Mouse (Mus musculus): Measurements from ENCODE around the gene Kmo. TPM values are rescaled to one million over a fixed set of nuclear protein-coding genes. Genes with fewer than 3 reads are reported as not detected.

Gene Kmo
- total RNA-seq, 2 experiments from 2014 or later, result 0.08 to 0.11 TPM

- intact Hi-C loops (cut with DNase I; ENCODE audit: low total_unique reads), result no loop called here
- no peak for DNase-seq
Observed at GRCm38 (mm10) chr1:175680995-175681394, 60.8 kb downstream of the Kmo start.

DNA sequence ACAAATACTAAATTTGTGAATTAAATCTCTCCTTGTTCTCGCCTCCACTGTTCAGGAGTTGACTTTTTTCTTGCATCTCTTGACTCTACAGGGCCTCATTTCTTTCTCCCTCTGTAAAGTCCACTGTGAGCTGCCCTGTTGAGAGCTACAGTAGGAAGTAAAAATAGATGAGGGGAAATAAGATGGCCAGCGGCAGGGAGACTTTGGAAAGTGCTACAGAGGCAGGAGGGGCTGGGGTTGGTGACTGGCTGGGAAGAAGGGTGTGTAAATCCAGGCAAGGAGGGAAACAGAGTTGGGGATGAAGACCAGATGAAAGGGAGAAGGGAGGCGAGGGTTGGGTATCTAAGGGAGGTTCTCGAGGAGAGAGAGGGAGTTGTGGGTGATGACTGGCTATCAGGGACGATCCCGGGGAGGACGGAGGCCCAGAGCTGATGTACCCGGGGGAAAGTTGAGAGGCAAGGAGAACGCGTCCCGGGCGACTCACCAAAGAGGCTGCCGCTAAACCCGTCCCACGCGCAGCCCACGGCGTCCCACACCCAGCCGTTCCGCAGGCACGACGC lies 71.6 kb downstream of the Kmo start:
- intact Hi-C loops (cut with DNase I; ENCODE audit: low total_unique reads), result loop anchor here (5.0 to 10.0 kb wide), 2 partner anchors 64 to 193 kb away; partner anchors contain the start of genes Exo1 and Fh1
- no peak for DNase-seq

GRCm38 (mm10) chr1:175692246-175692996 lies 72.2 kb downstream of the Kmo start, which contains the start of the genes Opn3 and Chml:
Opn3 (minus strand) TSS chr1:175692776.
Chml (minus strand) TSS chr1:175692901.
- intact Hi-C loops (cut with DNase I; ENCODE audit: low total_unique reads), result loop anchor here (5.0 to 10.0 kb wide), 2 partner anchors 65 to 192 kb away; partner anchors contain the start of genes Exo1 and Fh1
- peak; percentile 98 for DNase-seq

DNA sequence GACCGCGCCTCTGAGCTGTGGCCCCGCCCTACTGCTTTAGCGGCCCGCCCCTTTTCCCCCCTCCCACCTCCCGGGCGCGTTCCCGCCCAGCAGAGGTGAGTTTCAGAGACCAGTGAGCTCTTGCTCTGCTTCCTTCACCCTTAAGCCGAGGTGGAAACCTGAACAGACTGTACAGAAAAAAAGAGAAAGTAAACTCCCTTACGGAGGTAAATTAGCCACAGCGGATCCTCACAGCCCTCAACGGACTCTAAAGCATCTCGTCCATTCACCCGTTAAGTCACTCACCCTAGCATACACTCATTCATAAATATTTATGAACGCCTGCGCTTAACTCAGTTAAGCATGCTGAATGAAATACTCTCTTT lies 72.8 kb downstream of the Kmo start:
- intact Hi-C loops (cut with DNase I; ENCODE audit: low total_unique reads), result loop anchor here (5.0 to 10.0 kb wide), 2 partner anchors 66 to 192 kb away; partner anchors contain the start of genes Exo1 and Fh1
- DNase-seq, result no peak

DNA sequence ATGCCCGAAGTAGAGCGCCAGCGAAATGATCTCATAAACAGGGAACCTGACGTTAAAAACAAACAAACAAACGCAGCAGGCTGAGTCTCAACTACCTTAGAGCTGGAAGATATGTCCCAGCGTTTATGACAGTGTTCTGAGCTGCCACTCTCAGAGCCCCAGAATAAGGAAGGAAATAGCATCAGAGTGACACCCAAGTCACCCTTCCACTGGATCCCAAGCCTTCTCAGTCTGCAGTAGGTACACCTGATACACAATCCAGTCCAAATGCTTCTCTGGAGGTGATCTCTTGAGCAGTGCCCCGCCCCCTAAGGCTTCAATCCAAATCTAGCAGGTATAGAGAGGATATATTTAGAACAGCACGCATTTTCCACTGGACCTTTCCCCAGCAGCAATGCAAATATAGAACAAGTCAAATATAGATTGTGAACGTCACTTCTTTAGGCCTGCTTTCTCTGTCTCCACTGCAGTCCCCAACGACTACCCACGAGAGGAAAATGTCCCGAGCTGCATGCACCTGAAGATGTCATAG lies 73.3 kb downstream of the Kmo start:
- DNase-seq, result no peak
- intact Hi-C loops (cut with DNase I; ENCODE audit: low total_unique reads), result loop anchor here (5.0 to 10.0 kb wide), 2 partner anchors 66 to 191 kb away; partner anchors contain the start of genes Exo1 and Fh1

- DNase-seq, result no peak
- intact Hi-C loops (cut with DNase I; ENCODE audit: low total_unique reads), result loop anchor here (10.0 kb wide), 1 partner anchor 187 kb away; the partner anchor contains the start of gene Exo1
Observed at GRCm38 (mm10) chr1:175698293-175698692, 78.1 kb downstream of the Kmo start, which contains the start of gene Wdr64. Wdr64 (plus strand) TSS chr1:175698593.

DNA sequence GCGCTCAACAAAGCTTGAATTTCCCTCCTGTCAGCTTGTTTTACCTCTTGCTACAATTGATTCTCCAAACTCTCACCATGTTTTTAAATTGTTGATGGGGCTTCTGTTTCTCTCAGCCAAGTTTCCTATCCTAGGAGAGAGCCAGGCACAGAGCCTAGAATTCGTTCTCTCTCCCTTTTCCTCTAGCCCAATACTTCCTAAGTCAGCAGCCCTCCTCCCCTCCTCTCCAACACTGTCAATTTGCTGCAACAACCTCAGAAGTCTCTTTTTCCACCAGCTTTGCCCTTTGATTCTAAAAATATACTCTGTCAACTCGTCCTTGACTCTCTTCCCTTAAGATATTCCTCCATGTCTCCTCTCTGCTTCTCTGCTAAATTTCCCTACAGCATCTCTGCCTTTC lies 79.2 kb downstream of the Kmo start:
- no peak for DNase-seq
- intact Hi-C loops (cut with DNase I; ENCODE audit: low total_unique reads), result loop anchor here (10.0 kb wide), 1 partner anchor 185 kb away; the partner anchor contains the start of gene Exo1

DNA sequence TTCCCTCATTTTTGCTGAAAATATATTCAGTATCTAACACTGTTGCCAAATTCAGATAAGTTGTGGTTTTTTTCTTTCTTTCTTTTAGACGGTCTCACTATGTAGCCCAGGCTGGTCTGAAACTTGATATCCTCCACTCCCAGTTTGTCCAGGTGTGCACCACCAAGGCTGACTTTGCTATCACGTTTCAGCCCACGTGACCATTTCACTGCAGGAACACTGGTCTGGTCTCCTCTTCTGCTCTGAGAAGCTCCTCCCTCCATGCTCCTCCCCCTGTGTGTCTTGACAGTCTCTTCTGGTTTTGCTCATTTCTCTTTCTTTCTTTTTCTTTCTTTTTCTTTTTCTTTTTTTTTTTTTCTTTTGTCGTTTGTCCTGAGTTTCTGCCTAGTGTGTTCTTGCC lies 79.6 kb downstream of the Kmo start:
- intact Hi-C loops (cut with DNase I; ENCODE audit: low total_unique reads), result loop anchor here (10.0 kb wide), 1 partner anchor 185 kb away; the partner anchor contains the start of gene Exo1
- DNase-seq, result no peak

- intact Hi-C loops (cut with DNase I; ENCODE audit: low total_unique reads), result no loop called here
- no peak for DNase-seq
Observed at GRCm38 (mm10) chr1:175701145-175701544, 81.0 kb downstream of the Kmo start.

DNA sequence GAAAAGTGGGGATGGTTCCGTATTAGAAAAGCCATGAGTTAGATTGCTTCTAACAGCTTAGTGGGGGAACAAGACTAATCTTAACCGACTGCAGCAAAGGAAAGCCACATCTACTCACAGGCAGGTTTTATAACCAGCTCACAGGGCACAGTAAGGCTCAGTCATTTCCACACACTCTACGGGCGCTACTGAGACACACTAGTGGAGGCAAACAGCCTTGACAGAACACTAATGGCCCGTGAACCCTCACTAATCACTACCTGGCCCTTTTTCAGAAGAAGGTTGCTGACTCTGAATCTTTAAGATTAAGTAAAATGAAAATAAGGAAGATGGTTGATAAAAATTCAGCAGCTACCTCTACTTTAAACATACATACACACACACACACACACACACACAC lies 87.4 kb downstream of the Kmo start:
- intact Hi-C loops (cut with DNase I; ENCODE audit: low total_unique reads), result no loop called here

GRCm38 (mm10) chr1:175708013-175708412 lies 87.8 kb downstream of the Kmo start:
- intact Hi-C loops (cut with DNase I; ENCODE audit: low total_unique reads), result no loop called here
- no peak for DNase-seq

More for the DNA sequence above, 87.4 kb downstream of the Kmo start:
- DNase-seq, result no peak

Other genes starting within 250 kb of the Kmo start
- gene Rgs7, start 127.9 kb upstream of the Kmo start, total RNA-seq (2021), result under 1 TPM; 0.12 to 0.22 TPM
- gene Fh1, start 5.3 kb downstream of the Kmo start, total RNA-seq (2021), result 100 to 1,000 TPM; 248 to 299 TPM
- 1 to 10 TPM; 6.8 to 8.5 TPM for gene Opn3, start 72.4 kb downstream of the Kmo start, total RNA-seq (2021)
- gene Chml, start 72.5 kb downstream of the Kmo start, total RNA-seq (2021), result 1 to 10 TPM; 3.0 to 4.5 TPM
- gene Wdr64, start 78.2 kb downstream of the Kmo start, total RNA-seq (2021), result not detected